Mouse (Mus musculus) ES-E14 (cell line): ENCODE measurements around the gene Cxcl2. TPM values are rescaled to one million over a fixed set of nuclear protein-coding genes. Genes with fewer than 3 reads are reported as not detected.

Experiments
- DNase-seq: peaks from one replicate; pipeline ENCODE4 v3.0.0-alpha.2; 2013; ENCODE audit warnings: low read depth, low spot score
- H3K27ac ChIP-seq: 2 replicates; pipeline ENCODE4 v1.5.1; 2012; ENCODE audit warnings: low read depth, mild to moderate bottlenecking, low read length, moderate library complexity, mixed read lengths; ENCODE audit not compliant: poor library complexity, insufficient read depth, severe bottlenecking
- H3K36me3 ChIP-seq: 2 replicates; pipeline ENCODE4 v1.6.1; 2012; ENCODE audit warnings: mild to moderate bottlenecking, low read length, moderate library complexity, mixed read lengths; ENCODE audit not compliant: control insufficient read depth, poor library complexity, insufficient read depth, severe bottlenecking
- H3K4me1 ChIP-seq, 2 experiments: fragments of 150-350 bp in 1 of 2; sonication (generic) in 1 of 2; 2 replicates each; pipeline ENCODE4 v1.6.1; 2012; ENCODE audit warnings: low read length in 2 of 2, mild to moderate bottlenecking in 1 of 2, mixed read lengths in 1 of 2; ENCODE audit not compliant: control insufficient read depth in 2 of 2, insufficient read depth in 2 of 2, poor library complexity in 1 of 2
- H3K4me3 ChIP-seq, 2 experiments: fragments of 150-350 bp in 1 of 2; sonication (generic) in 1 of 2; 2 replicates each; pipeline ENCODE4 v1.5.1; 2012; ENCODE audit warnings: low read length in 2 of 2, low read depth in 1 of 2, mild to moderate bottlenecking in 1 of 2, mixed read lengths in 1 of 2; ENCODE audit not compliant: insufficient read depth in 1 of 2, poor library complexity in 1 of 2, severe bottlenecking in 1 of 2
- H3K9ac ChIP-seq: 2 replicates; pipeline ENCODE4 v1.6.1; 2012; ENCODE audit warnings: low read depth, mild to moderate bottlenecking, low read length, mixed read lengths; ENCODE audit not compliant: poor library complexity, insufficient read depth, severe bottlenecking
- H3K9me3 ChIP-seq: fragments of 150-350 bp; sonication (generic); 2 replicates; pipeline ENCODE4 v1.6.1; 2012; ENCODE audit warnings: low read depth, mild to moderate bottlenecking, low read length; ENCODE audit not compliant: control insufficient read depth, insufficient read depth
- CHD2 ChIP-seq: IDR thresholded peaks from 2 replicates; pipeline ENCODE4 v1.6.1; 2014; ENCODE audit warnings: mild to moderate bottlenecking, low read depth, low read length, inconsistent platforms
- HCFC1 ChIP-seq: IDR thresholded peaks from 2 replicates; pipeline ENCODE4 v1.6.1; 2012; ENCODE audit warnings: low read length, inconsistent platforms, borderline replicate concordance; ENCODE audit not compliant: insufficient read depth
- MAFK ChIP-seq: IDR thresholded peaks from 2 replicates; pipeline ENCODE4 v1.6.1; 2014; ENCODE audit warnings: mild to moderate bottlenecking, low read depth, low read length, inconsistent platforms; ENCODE audit not compliant: insufficient read depth
- ZC3H11A ChIP-seq: IDR thresholded peaks from 2 replicates; pipeline ENCODE4 v1.6.1; 2012; ENCODE audit warnings: low read depth, mild to moderate bottlenecking, inconsistent platforms, low read length, borderline replicate concordance
- ZNF384 ChIP-seq: IDR thresholded peaks from 2 replicates; pipeline ENCODE4 v1.6.1; 2012; ENCODE audit warnings: low read depth, low read length, inconsistent platforms
- in situ Hi-C, 2 experiments: fragments of 600-800 bp; cut with MboI; formaldehyde crosslinking; loops; one replicate each; pipeline ENCODE4 v1.15.1; 2025; ENCODE audit warnings: low sequenced_read_pairs in 2 of 2, inconsistent platforms in 1 of 2; ENCODE audit not compliant: unreplicated experiment in 2 of 2
- total RNA-seq: library from RNA; depleted of rRNA; stranded (reverse); fragments of 300-350 nt; gene quantifications from 2 replicates; pipeline ENCODE4 v1.2.3, GENCODE M21; 2012

Cxcl2 gene
- total RNA-seq, 1 experiment, result not detected

GRCm38 (mm10) chr5:90859031-90859430 is 44.6 kb upstream of the Cxcl2 start:
- Histone ChIP-seq H3K4me1 (no peaks in the 10 kb centered on the region), H3K4me3 (no peak overlapping the region), H3K9me3 (no peaks in the 10 kb centered on the region), H3K27ac (no peak overlapping the region), H3K36me3 (no peaks in the 10 kb centered on the region), H3K9ac (no peak overlapping the region)
- in situ Hi-C loops, result no loop called here
- TF ChIP-seq CHD2 (no peak), HCFC1 (no peak), ZC3H11A (no peak), ZNF384 (no peak), MAFK (no peak)
- DNase-seq, result no peak

- no peaks in the 10 kb centered on the region for H3K4me1 ChIP-seq
- H3K36me3 ChIP-seq, result no peaks in the 10 kb centered on the region
- no peak for DNase-seq
- no peak for TF ChIP-seq ZC3H11A
- in situ Hi-C loops, result no loop called here
- no peak overlapping the region for H3K9ac ChIP-seq
- no peak overlapping the region for H3K27ac ChIP-seq
- H3K9me3 ChIP-seq, result no peaks in the 10 kb centered on the region
- no peak overlapping the region for H3K4me3 ChIP-seq
Measured at GRCm38 (mm10) chr5:90861876-90862375, 41.7 kb upstream of the Cxcl2 start.

- TF ChIP-seq HCFC1, result no peak
- TF ChIP-seq CHD2, result no peak
- TF ChIP-seq ZC3H11A, result no peak
- TF ChIP-seq MAFK, result no peak
- TF ChIP-seq ZNF384, result no peak
- no peak for DNase-seq
- Histone ChIP-seq H3K27ac (no peak overlapping the region), H3K4me3 (no peak overlapping the region), H3K9me3 (no peaks in the 10 kb centered on the region), H3K9ac (no peak overlapping the region), H3K36me3 (no peaks in the 10 kb centered on the region), H3K4me1 (no peaks in the 10 kb centered on the region)
- in situ Hi-C loops, result no loop called here
Measured at GRCm38 (mm10) chr5:90866770-90867169, 36.9 kb upstream of the Cxcl2 start.

- H3K9me3 ChIP-seq, result no peaks in the 10 kb centered on the region
- in situ Hi-C loops, result no loop called here
- H3K27ac ChIP-seq, result no peak overlapping the region
- TF ChIP-seq ZC3H11A (no peak), MAFK (no peak), ZNF384 (no peak), HCFC1 (no peak), CHD2 (no peak)
- H3K4me1 ChIP-seq, result no peaks in the 10 kb centered on the region
- no peak overlapping the region for H3K9ac ChIP-seq
- no peaks in the 10 kb centered on the region for H3K36me3 ChIP-seq
- no peak for DNase-seq
- no peak overlapping the region for H3K4me3 ChIP-seq
Measured at GRCm38 (mm10) chr5:90872377-90872776, 31.3 kb upstream of the Cxcl2 start.

GRCm38 (mm10) chr5:90876045-90876444 is 27.6 kb upstream of the Cxcl2 start:
- no peak for TF ChIP-seq ZC3H11A
- no peak for TF ChIP-seq CHD2
- no peak for TF ChIP-seq HCFC1
- no peak for TF ChIP-seq ZNF384
- no peak for TF ChIP-seq MAFK
- Histone ChIP-seq H3K4me3 (no peak overlapping the region), H3K4me1 (no peaks in the 10 kb centered on the region), H3K36me3 (no peaks in the 10 kb centered on the region), H3K9ac (no peak overlapping the region), H3K9me3 (no peaks in the 10 kb centered on the region), H3K27ac (no peak overlapping the region)
- in situ Hi-C loops, result no loop called here
- no peak for DNase-seq
